Mouse (Mus musculus) forebrain, embryonic 13.5 days (tissue): ENCODE data around the gene Nenf. TPM values are rescaled to one million over a fixed set of nuclear protein-coding genes. Genes with fewer than 3 reads are reported as not detected.

Source experiments
- ATAC-seq: fragments of 200-750 bp; cut with Nextera tagmentation; 2 replicates; pipeline ENCODE4 v1.8.0; 2017
- H3K27ac ChIP-seq: fragments of 300-500 bp; sonication (generic); 2 replicates; pipeline ENCODE4 v1.5.1; 2015; ENCODE audit warnings: inconsistent platforms, mild to moderate bottlenecking, moderate library complexity
- H3K27me3 ChIP-seq: fragments of 300-500 bp; sonication (generic); 2 replicates; pipeline ENCODE4 v1.6.1; 2015; ENCODE audit warnings: mild to moderate bottlenecking, inconsistent platforms
- H3K36me3 ChIP-seq: fragments of 300-500 bp; sonication (generic); 2 replicates; pipeline ENCODE4 v1.6.1; 2015; ENCODE audit warnings: mild to moderate bottlenecking, inconsistent platforms; ENCODE audit not compliant: poor library complexity, severe bottlenecking
- H3K4me1 ChIP-seq: fragments of 300-500 bp; sonication (generic); 2 replicates; pipeline ENCODE4 v1.6.1; 2015; ENCODE audit warnings: inconsistent platforms
- H3K4me2 ChIP-seq: fragments of 300-500 bp; sonication (generic); 2 replicates; pipeline ENCODE4 v1.6.1; 2015; ENCODE audit warnings: inconsistent platforms, mild to moderate bottlenecking, moderate library complexity
- H3K4me3 ChIP-seq: fragments of 300-500 bp; sonication (generic); 2 replicates; pipeline ENCODE4 v1.5.1; 2015; ENCODE audit warnings: mild to moderate bottlenecking, inconsistent platforms
- H3K9ac ChIP-seq: fragments of 300-500 bp; sonication (generic); 2 replicates; pipeline ENCODE4 v1.6.1; 2015; ENCODE audit warnings: mild to moderate bottlenecking, inconsistent platforms
- H3K9me3 ChIP-seq: fragments of 300-500 bp; sonication (generic); replicated peaks from 2 replicates; pipeline ENCODE4 v1.6.1; 2016; ENCODE audit warnings: inconsistent platforms
- WGBS: fragments of 180-500 bp; shearing (Covaris S2); methylation state at CpG from one replicate; pipeline ENCODE4 v1.1.7; 2015; 5-methylcytosine and 5-hydroxymethylcytosine counted together
- polyA plus RNA-seq: library from polyadenylated mRNA; unstranded; fragments of >200 nt; fragmentation: Nextera tagmentation; extraction: Ambion mirVana; gene quantifications from 2 replicates; pipeline ENCODE4 v1.2.1, GENCODE M21; 2015

The Nenf gene
- polyA plus RNA-seq, 1 experiment from 2014 or later = 69.3 TPM

DNA sequence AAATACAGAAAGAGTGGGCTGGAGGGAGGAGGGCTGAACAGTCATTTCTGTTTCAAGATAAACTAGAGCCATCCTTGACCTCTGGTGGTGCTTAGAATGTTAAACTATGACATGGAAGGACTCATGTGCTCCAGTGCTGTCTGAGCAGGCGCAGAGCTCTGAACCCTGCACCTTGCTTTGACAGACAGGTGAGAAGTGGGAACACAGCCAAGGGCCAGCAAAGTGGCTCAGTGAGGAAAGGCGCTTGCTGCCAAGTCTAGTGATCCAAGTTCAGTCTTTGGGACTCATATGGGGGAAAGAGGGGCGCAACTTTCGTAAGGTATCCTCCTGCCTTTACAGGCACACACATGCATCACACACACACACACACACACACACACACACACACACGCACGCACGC lies 41.8 kb downstream of the Nenf start:
- no peaks in the 10 kb centered on the region for H3K4me1 ChIP-seq
- H3K27ac ChIP-seq = no peak overlapping the region
- WGBS = 97% methylated on average over 7 of the region's 7 CpGs
- no peaks in the 10 kb centered on the region for H3K27me3 ChIP-seq
- H3K4me3 ChIP-seq = no peak overlapping the region
- no peak overlapping the region for H3K4me2 ChIP-seq
- H3K9me3 ChIP-seq = no peaks in the 10 kb centered on the region
- no peak for ATAC-seq
- no peak overlapping the region for H3K9ac ChIP-seq
- no peaks in the 10 kb centered on the region for H3K36me3 ChIP-seq

DNA sequence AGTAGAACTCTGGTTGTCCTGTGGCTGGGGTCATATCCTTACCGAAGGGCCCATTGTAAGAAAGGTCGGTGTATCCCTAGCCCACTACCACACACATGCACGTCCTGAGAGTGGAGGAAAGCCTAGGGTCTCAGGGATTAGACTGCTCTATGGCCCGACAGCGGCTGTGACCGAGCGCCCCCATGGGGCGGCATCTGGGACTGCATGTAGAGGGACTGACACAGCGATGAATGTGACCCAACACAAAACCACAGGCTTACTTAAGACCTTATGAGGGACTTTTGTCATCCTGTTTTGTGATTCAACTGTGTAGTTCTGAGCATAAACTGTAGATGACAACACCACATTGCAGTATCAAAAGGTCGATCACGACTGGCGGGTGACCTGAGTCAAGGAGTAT lies 42.5 kb downstream of the Nenf start:
- Histone ChIP-seq H3K4me2 (peak overlapping the region; percentile 18; the same call in 1 of the 2 replicates), H3K9ac (no peak overlapping the region), H3K9me3 (no peaks in the 10 kb centered on the region), H3K36me3 (no peaks in the 10 kb centered on the region), H3K27me3 (no peaks in the 10 kb centered on the region), H3K27ac (no peak overlapping the region), H3K4me1 (no peaks in the 10 kb centered on the region), H3K4me3 (no peak overlapping the region)
- 5% methylated on average over 12 of the region's 12 CpGs for WGBS
- peak; percentile 59; the same call in 1 of the 2 replicates for ATAC-seq

DNA sequence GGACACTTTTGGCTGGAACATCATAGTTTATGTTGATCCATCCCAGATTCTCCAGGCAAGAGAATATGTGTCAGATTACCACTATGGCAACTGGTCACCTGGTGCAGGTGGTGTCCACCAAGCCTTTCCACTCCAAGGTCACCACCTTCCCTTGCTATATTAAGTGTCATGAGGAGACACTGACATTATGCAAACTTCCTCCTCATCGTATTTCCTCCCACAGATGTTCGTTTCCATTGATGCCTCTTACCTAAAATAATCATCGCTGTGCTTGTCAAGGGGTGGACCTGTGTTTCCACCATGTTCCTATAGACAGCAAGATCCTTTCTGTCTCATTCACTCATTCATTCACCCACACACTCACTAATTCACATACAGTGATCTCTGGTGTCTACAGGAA lies 45.3 kb downstream of the Nenf start:
- H3K9ac ChIP-seq = no peak overlapping the region
- no peak overlapping the region for H3K27ac ChIP-seq
- H3K36me3 ChIP-seq = no peaks in the 10 kb centered on the region
- no peak overlapping the region for H3K4me2 ChIP-seq
- no peaks in the 10 kb centered on the region for H3K9me3 ChIP-seq
- ATAC-seq = no peak
- no peaks in the 10 kb centered on the region for H3K4me1 ChIP-seq
- 92% methylated on average over 3 of the region's 3 CpGs for WGBS
- H3K27me3 ChIP-seq = no peaks in the 10 kb centered on the region
- H3K4me3 ChIP-seq = no peak overlapping the region

DNA sequence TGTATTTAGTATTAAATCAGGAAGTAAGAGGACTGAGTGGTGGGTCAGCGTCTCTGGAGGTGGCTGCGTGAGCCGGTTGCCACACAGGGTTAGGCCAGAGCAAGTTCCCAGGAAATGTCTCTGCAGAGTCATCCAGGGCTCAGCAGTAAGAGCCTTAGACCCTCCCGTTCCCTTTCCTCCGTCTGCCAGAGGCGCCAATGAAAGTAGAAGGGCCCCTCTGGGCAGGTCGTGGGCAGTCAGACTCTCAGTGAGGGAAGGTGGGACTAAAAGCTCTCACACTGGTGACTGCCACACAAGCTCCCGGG lies 48.4 kb downstream of the Nenf start:
- H3K9me3 ChIP-seq = no peaks in the 10 kb centered on the region
- H3K4me1 ChIP-seq = no peaks in the 10 kb centered on the region
- no peak overlapping the region for H3K9ac ChIP-seq
- H3K36me3 ChIP-seq = no peaks in the 10 kb centered on the region
- no peak for ATAC-seq
- no peak overlapping the region for H3K4me3 ChIP-seq
- no peak overlapping the region for H3K27ac ChIP-seq
- 68% methylated on average over 8 of the region's 8 CpGs for WGBS
- no peak overlapping the region for H3K4me2 ChIP-seq
- H3K27me3 ChIP-seq = no peaks in the 10 kb centered on the region

DNA sequence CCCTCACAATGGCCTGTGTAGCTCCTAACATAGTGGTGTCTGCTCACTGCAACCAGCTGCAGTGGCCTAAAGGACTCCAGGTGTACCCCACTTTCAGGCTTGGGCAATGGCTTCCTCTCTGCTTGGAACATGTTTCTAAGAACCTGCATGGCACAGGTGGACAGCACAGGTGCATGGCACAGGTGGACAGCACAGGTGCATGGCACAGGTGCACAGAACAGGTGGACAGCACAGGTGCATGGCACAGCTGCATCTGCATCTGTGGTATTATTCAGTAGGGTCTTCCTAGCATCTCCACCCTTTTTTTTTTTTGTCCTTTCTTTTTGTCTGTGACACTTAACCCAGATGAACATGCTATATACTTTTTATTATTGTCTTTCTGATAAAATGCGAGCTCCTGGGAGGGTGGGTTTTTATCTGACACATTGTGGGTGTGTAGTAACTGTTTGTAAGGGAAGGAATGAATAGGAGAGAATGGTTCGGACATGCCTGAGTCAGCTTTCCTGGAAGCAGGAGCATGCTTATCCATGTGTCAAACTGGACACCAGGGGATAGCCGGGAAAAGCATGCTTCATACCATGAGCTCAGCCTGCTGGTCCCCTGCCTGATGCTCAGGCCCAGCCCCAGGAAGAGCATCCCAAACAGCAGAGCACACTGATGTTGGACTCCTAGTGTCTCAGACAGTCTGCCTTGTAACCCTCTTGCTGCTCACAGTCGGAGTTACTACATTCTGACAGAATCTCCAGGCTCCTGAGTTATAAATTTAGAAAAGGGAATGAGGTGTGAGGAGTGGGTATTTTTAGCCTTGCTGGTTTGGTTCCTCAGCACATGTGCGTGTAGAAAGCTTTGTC lies 49.0 kb downstream of the Nenf start:
- WGBS = 76% methylated on average over 5 of the region's 5 CpGs
- Histone ChIP-seq H3K36me3 (no peaks in the 10 kb centered on the region), H3K4me1 (no peaks in the 10 kb centered on the region), H3K27ac (no peak overlapping the region), H3K27me3 (no peaks in the 10 kb centered on the region), H3K9me3 (no peaks in the 10 kb centered on the region), H3K9ac (no peak overlapping the region), H3K4me3 (no peak overlapping the region), H3K4me2 (no peak overlapping the region)
- ATAC-seq = no peak

DNA sequence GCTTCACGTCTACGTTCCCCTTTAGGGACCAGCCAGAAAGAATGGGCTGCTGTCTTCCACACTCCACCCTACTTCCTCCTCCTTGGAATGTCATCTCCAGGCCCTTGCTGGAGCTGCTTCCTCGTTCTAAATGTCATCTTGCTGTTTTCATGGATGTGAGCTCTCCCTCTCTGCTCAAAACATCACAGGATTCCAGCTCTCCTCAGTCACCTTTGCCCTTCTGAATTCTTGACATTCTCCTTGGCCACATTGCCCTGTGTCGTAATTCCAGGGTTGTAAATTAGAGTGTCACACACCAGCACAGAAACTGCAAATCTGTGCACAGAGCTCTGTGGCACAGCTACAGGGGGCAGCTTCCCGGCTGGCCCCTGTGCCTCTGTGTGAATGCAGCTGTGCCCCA lies 50.1 kb downstream of the Nenf start:
- H3K4me2 ChIP-seq = no peak overlapping the region
- H3K27ac ChIP-seq = no peak overlapping the region
- no peaks in the 10 kb centered on the region for H3K9me3 ChIP-seq
- no peak overlapping the region for H3K9ac ChIP-seq
- H3K36me3 ChIP-seq = no peaks in the 10 kb centered on the region
- H3K4me3 ChIP-seq = no peak overlapping the region
- no peaks in the 10 kb centered on the region for H3K27me3 ChIP-seq
- H3K4me1 ChIP-seq = no peaks in the 10 kb centered on the region
- no peak for ATAC-seq
- 66% methylated on average over 5 of the region's 5 CpGs for WGBS

DNA sequence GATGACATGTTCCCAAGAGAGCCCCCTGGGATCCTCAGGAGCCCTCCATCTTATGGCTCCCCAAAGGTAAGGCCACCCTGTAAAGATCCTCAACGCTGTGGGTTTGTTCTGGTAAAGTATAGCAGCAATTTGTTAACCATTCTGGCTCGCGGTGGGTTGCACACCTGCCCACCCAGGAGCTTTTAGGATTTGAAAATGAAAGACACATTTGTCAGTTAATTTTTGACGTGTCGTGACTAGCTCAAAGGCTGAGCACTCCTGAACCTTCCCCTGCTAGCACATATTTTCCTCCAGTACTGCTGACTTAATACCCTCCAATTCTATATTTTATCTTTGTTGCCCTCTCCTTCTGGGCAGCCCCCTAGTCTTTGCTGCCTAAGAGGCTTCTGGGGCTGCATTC lies 50.8 kb downstream of the Nenf start:
- Histone ChIP-seq H3K4me2 (no peak overlapping the region), H3K9ac (no peak overlapping the region), H3K36me3 (no peaks in the 10 kb centered on the region), H3K4me1 (no peaks in the 10 kb centered on the region), H3K27ac (no peak overlapping the region), H3K27me3 (no peaks in the 10 kb centered on the region), H3K9me3 (no peaks in the 10 kb centered on the region), H3K4me3 (no peak overlapping the region)
- WGBS = 90% methylated on average over 5 of the region's 5 CpGs
- ATAC-seq = no peak

DNA sequence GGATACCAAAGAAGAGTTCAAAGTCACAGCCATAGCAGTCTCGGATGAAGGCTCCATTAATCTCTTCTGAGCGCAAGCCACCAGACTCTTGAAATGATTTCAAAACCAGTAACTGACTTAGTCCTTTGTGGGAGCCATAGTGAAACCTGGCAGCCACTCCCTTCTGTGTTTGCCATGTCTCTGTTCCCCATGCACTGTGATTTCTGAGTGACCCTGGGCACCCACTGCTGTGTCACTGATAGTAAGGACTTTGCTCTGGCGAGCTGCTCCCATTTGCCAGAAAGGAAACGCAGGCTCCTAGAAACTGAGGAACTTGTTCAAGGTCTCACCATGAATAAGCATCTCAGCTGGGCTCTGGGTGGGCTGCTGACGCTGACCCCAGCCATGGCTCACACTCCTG lies 54.5 kb downstream of the Nenf start:
- H3K4me3 ChIP-seq = no peak overlapping the region
- no peak overlapping the region for H3K27ac ChIP-seq
- no peaks in the 10 kb centered on the region for H3K36me3 ChIP-seq
- H3K9me3 ChIP-seq = no peaks in the 10 kb centered on the region
- 88% methylated on average over 5 of the region's 5 CpGs for WGBS
- H3K4me1 ChIP-seq = no peaks in the 10 kb centered on the region
- 0 out of 2 replicates have a peak, but pooled peaks cover 3% of the 10 kb centered on the region for H3K27me3 ChIP-seq
- no peak overlapping the region for H3K9ac ChIP-seq
- H3K4me2 ChIP-seq = no peak overlapping the region
- ATAC-seq = no peak

DNA sequence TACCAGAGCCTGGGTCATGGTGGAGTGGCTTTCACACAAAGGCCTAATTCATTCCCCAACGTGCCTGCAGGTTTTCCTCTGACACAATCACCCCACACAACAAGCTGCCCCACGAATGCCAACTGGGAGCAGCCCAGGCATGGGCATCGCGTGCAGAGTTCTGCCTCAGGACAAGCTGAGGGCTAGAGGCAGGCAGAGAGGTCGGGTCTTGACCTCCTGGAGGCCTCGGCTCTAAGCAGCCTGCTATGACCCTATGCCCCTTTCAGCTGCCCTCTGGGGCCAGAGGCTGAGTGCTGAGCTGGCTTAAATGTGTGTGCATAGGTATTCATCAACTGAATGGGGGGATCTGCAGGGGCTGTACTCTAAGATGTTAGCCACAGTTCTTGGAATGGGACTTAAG lies 56.1 kb downstream of the Nenf start:
- 0 out of 2 replicates have a peak, but pooled peaks cover 3% of the 10 kb centered on the region for H3K27me3 ChIP-seq
- H3K36me3 ChIP-seq = no peaks in the 10 kb centered on the region
- H3K27ac ChIP-seq = no peak overlapping the region
- no peaks in the 10 kb centered on the region for H3K4me1 ChIP-seq
- no peak overlapping the region for H3K4me3 ChIP-seq
- H3K9ac ChIP-seq = no peak overlapping the region
- WGBS = 18% methylated on average over 6 of the region's 6 CpGs
- no peak for ATAC-seq
- H3K4me2 ChIP-seq = no peak overlapping the region
- no peaks in the 10 kb centered on the region for H3K9me3 ChIP-seq

DNA sequence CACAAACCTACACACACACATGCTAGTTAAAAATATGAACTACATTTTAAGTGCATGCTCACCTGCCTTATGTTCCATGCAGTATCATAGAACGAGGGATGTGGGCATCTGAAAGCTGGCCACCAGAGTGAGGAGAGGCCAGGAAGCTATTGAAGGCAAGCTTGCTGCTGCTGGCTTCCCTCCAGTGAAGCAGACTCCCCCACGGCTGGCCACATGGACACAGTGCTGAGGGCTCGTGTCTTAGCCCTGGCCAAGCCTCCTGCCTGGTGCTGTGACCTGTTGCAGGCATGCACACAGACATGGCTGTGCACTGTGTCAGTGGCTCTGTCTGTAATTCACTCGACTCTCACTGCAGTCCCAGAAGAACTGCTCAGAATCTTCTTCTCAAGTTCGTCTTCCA lies 58.3 kb downstream of the Nenf start:
- WGBS = 76% methylated on average over 5 of the region's 5 CpGs
- H3K9ac ChIP-seq = no peak overlapping the region
- H3K9me3 ChIP-seq = no peaks in the 10 kb centered on the region
- H3K4me3 ChIP-seq = no peak overlapping the region
- no peak overlapping the region for H3K27ac ChIP-seq
- no peak for ATAC-seq
- no peaks in the 10 kb centered on the region for H3K4me1 ChIP-seq
- H3K27me3 ChIP-seq = 0 out of 2 replicates have a peak, but pooled peaks cover 3% of the 10 kb centered on the region
- H3K36me3 ChIP-seq = no peaks in the 10 kb centered on the region
- no peak overlapping the region for H3K4me2 ChIP-seq

DNA sequence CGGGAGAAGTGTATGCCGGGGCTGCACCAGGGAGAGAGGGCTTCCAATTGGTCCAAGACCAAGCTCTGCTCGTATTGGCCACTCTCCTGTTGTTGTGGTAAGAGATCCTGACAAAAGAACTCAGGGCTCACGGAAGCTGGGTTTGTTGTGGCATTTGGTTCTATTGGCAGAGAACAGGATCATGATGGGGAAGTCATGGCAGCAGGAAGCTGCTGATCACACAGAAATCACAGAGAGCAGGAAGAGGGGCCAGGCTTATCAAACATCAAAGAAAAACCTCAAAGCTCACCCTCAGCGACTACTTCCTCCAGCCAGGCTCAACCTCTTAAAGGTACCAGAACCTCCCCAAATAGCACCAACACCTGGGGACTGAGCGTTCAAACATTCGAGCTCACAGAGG lies 58.9 kb downstream of the Nenf start:
- Histone ChIP-seq H3K36me3 (no peaks in the 10 kb centered on the region), H3K9me3 (no peaks in the 10 kb centered on the region), H3K4me1 (no peaks in the 10 kb centered on the region), H3K4me3 (no peak overlapping the region), H3K27ac (no peak overlapping the region), H3K9ac (no peak overlapping the region), H3K4me2 (no peak overlapping the region), H3K27me3 (0 out of 2 replicates have a peak, but pooled peaks cover 3% of the 10 kb centered on the region)
- 32% methylated on average over 7 of the region's 7 CpGs for WGBS
- ATAC-seq = no peak

DNA sequence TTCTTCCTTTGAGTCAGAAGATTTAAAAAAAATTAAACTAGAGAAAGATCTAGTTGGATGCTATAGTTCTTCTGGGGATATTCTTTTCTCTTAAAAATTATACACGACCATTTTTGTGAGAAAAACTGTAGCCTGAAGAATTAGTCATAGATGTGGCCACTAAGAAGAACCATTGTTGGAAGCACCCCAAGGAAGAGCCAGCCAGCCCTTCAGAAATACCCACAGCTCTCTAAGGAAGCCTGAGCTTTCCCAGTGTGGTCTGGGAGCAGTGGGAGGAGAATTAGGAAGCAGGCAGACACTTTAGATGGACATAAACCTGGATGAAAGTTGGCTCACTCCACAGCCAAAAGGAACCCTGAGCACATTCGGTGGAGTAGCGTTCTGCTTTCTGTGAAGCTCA lies 59.5 kb downstream of the Nenf start:
- H3K4me3 ChIP-seq = no peak overlapping the region
- H3K9me3 ChIP-seq = no peaks in the 10 kb centered on the region
- no peaks in the 10 kb centered on the region for H3K36me3 ChIP-seq
- ATAC-seq = no peak
- no peak overlapping the region for H3K9ac ChIP-seq
- 56% methylated on average over 3 of the region's 3 CpGs for WGBS
- H3K4me1 ChIP-seq = no peaks in the 10 kb centered on the region
- 0 out of 2 replicates have a peak, but pooled peaks cover 3% of the 10 kb centered on the region for H3K27me3 ChIP-seq
- H3K4me2 ChIP-seq = no peak overlapping the region
- no peak overlapping the region for H3K27ac ChIP-seq

DNA sequence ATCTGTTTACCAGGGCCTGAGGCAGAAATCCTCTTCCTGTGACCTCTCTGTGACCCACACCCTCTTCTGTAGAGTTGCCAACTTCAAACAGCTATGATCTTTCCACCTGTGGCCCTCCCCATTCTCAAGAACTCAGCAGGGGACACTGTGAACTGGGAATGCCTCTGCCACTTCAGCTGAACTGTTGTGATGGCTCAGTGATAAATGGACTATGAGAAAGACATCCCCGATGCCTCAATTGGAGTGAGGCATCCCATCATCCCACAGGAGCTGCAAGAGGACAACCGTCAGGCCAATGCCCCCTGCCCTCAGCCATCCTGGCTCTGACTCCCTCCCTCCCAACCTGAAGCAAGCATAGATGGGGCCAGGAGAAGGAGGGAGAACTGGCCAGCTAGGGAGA lies 60.0 kb downstream of the Nenf start:
- no peak for ATAC-seq
- Histone ChIP-seq H3K4me3 (no peak overlapping the region), H3K27me3 (0 out of 2 replicates have a peak, but pooled peaks cover 3% of the 10 kb centered on the region), H3K4me2 (no peak overlapping the region), H3K9me3 (no peaks in the 10 kb centered on the region), H3K9ac (no peak overlapping the region), H3K36me3 (no peaks in the 10 kb centered on the region), H3K4me1 (no peaks in the 10 kb centered on the region), H3K27ac (no peak overlapping the region)
- 67% methylated on average over 2 of the region's 2 CpGs for WGBS
